Mouse (Mus musculus): ENCODE measurements around the gene Trp53bp1.

DNA sequence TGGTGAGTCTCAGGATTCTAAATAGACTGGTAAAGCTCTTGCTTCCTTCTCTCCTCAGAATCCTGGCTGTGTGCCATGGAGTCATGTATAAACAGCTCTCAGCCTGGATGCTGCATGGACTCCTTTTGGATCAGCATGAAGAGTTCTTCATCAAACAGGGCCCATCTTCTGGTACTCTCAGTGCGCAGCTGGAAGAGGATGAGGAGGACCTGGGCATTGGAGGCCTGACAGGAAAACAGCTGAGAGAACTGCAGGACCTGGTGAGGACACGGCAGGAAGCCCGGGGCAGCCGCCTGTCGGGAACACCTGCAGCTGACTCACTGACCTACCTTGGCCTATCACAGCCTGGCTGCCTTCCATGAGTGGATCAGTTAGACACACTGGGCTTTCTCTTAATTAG lies 87.8 kb downstream of the Trp53bp1 start:
- no peak for TF ChIP-seq POLR2A (IDR thresholded peaks at IDR 0.05; ENCODE audit: insufficient read depth, low read depth, low read length)
- TF ChIP-seq CTCF (IDR thresholded peaks at IDR 0.05) = no peak
- no peak for TF ChIP-seq EP300 (IDR thresholded peaks at IDR 0.05; ENCODE audit: insufficient read depth, low read depth, low read length)
